Mouse (Mus musculus): ENCODE data around the gene Gm5788. TPM values are rescaled to one million over a fixed set of nuclear protein-coding genes. Genes with fewer than 3 reads are reported as not detected.
"Not testable (repeated sequence)": the region's sequence is repeated elsewhere in the genome, so short reads cannot be mapped to it uniquely, and the experiment has no call there.

The Gm5788 gene
- polyA plus RNA-seq, 1 experiment, result not detected

DNA sequence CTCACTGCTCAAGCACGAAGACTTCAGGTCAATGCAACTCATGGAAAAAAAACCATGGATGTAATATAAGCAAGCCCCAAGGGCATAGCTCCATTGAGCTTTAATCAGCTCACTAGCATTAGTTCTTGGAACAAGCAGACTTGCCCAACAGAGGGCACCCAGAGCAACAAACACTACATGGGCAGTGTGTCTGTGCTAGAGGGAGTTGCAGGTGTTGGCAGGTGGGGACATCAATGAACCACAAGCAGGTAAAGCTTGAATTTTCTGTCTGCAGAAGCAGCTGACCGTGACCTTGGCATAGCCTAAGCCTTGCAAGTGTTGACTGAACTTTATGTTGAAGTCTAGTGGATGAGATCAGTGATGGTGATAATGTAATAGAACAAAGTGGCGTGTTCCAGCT is 19.8 kb upstream of the Gm5788 start:
- no peak for DNase-seq
- H3K27me3 ChIP-seq (ENCODE audit: control insufficient read depth, insufficient read depth, low read length), result no peaks in the 10 kb centered on the region
- TF ChIP-seq POLR2A (IDR thresholded peaks at IDR 0.05; ENCODE audit: control insufficient read depth, extremely low read depth, insufficient read depth, low read length, poor library complexity) (no peak), CTCF (IDR thresholded peaks at IDR 0.05; ENCODE audit: borderline replicate concordance, control insufficient read depth, extremely low read depth, insufficient read depth, low read length, poor library complexity) (no peak)
- peaks cover 6% of the 10 kb centered on the region for H3K4me1 ChIP-seq (replicated peaks; ENCODE audit: control insufficient read depth, insufficient read depth, low read length)
- WGBS, result 87% methylated on average over 3 of the region's 3 CpGs
- H3K4me3 ChIP-seq (ENCODE audit: control insufficient read depth, insufficient read depth, low read length), result no peak overlapping the region
- H3K36me3 ChIP-seq (ENCODE audit: control insufficient read depth, insufficient read depth, low read length), result no peaks in the 10 kb centered on the region
- no peak overlapping the region for H3K27ac ChIP-seq (ENCODE audit: control insufficient read depth, insufficient read depth, low read length)

DNA sequence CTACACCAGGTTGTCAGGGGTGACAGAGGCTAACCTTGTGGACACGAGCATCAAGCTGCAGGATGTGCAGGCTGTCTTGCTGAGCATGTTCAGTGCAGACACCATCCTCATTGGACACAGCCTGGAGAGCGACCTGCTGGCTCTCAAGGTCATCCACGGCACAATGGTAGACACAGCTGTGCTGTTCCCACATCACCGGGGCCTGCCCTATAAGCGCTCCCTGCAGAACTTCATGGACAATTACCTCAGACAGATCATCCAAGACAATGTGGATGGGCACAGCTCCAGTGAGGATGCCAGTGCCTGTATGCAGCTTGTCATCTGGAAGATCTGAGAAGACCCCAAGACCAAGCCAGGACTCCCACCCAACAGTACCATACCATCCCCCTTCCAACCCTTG is 12.0 kb upstream of the Gm5788 start:
- WGBS, result 91% methylated on average over 5 of the region's 5 CpGs
- not testable (repeated sequence) for H3K4me1 ChIP-seq (replicated peaks; ENCODE audit: control insufficient read depth, insufficient read depth, low read length); DNase-seq; H3K27me3 ChIP-seq (ENCODE audit: control insufficient read depth, insufficient read depth, low read length); H3K36me3 ChIP-seq (ENCODE audit: control insufficient read depth, insufficient read depth, low read length); H3K4me3 ChIP-seq (ENCODE audit: control insufficient read depth, insufficient read depth, low read length); H3K27ac ChIP-seq (ENCODE audit: control insufficient read depth, insufficient read depth, low read length)

DNA sequence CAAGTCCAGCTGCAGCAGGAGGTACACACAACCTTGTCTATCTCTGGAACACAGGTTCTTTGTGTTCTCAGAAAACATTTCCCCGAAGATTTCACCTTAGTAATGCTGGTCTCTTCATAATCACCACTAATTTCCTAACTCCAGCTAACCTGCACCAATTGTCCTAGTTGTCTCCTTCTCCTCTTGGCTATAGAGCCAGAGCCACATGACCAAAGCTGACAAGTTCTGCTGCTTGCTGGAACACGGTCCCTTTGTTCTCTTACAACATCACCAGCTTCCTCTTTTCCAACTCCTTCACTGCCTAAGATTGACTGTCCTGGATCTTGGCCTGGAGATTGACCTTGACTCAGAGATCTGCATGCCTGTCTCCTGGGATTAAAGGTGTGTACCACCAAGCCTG is 5.8 kb upstream of the Gm5788 start:
- not testable (repeated sequence) for H3K36me3 ChIP-seq (ENCODE audit: control insufficient read depth, insufficient read depth, low read length); H3K4me1 ChIP-seq (replicated peaks; ENCODE audit: control insufficient read depth, insufficient read depth, low read length); DNase-seq; H3K27me3 ChIP-seq (ENCODE audit: control insufficient read depth, insufficient read depth, low read length); H3K27ac ChIP-seq (ENCODE audit: control insufficient read depth, insufficient read depth, low read length); H3K4me3 ChIP-seq (ENCODE audit: control insufficient read depth, insufficient read depth, low read length)
- 39% methylated on average over 2 of the region's 2 CpGs for WGBS

GRCm38 (mm10) chr12:87514016-87514415 is 19.5 kb downstream of the Gm5788 start, which contains the start of gene Gm8300:
TSS of gene Gm8300 (plus strand) at chr12:87514316.
- H3K36me3 ChIP-seq (ENCODE audit: control insufficient read depth, insufficient read depth, low read length); H3K4me3 ChIP-seq (ENCODE audit: control insufficient read depth, insufficient read depth, low read length); H3K4me1 ChIP-seq (replicated peaks; ENCODE audit: control insufficient read depth, insufficient read depth, low read length); H3K27me3 ChIP-seq (ENCODE audit: control insufficient read depth, insufficient read depth, low read length); DNase-seq; H3K27ac ChIP-seq (ENCODE audit: control insufficient read depth, insufficient read depth, low read length): not testable (repeated sequence)
- whole genome bisulfite sequencing, result 92% methylated on average over 4 of the region's 4 CpGs

GRCm38 (mm10) chr12:87519616-87520015 is 25.1 kb downstream of the Gm5788 start:
- H3K27ac ChIP-seq (ENCODE audit: control insufficient read depth, insufficient read depth, low read length); H3K27me3 ChIP-seq (ENCODE audit: control insufficient read depth, insufficient read depth, low read length); H3K36me3 ChIP-seq (ENCODE audit: control insufficient read depth, insufficient read depth, low read length); H3K4me3 ChIP-seq (ENCODE audit: control insufficient read depth, insufficient read depth, low read length); DNase-seq; H3K4me1 ChIP-seq (replicated peaks; ENCODE audit: control insufficient read depth, insufficient read depth, low read length): not testable (repeated sequence)
- WGBS, result 72% methylated on average over 3 of the region's 3 CpGs

- TF ChIP-seq CTCF (IDR thresholded peaks at IDR 0.05; ENCODE audit: borderline replicate concordance, control insufficient read depth, extremely low read depth, insufficient read depth, low read length, poor library complexity) (no peak), POLR2A (IDR thresholded peaks at IDR 0.05; ENCODE audit: control insufficient read depth, extremely low read depth, insufficient read depth, low read length, poor library complexity) (no peak)
- Histone ChIP-seq H3K4me3 (ENCODE audit: control insufficient read depth, insufficient read depth, low read length) (no peak overlapping the region), H3K27ac (ENCODE audit: control insufficient read depth, insufficient read depth, low read length) (no peak overlapping the region), H3K27me3 (ENCODE audit: control insufficient read depth, insufficient read depth, low read length) (no peaks in the 10 kb centered on the region), H3K36me3 (ENCODE audit: control insufficient read depth, insufficient read depth, low read length) (no peaks in the 10 kb centered on the region), H3K4me1 (replicated peaks; ENCODE audit: control insufficient read depth, insufficient read depth, low read length) (no peaks in the 10 kb centered on the region)
- no peak for DNase-seq
- 88% methylated on average over 3 of the region's 3 CpGs for WGBS
Observed at GRCm38 (mm10) chr12:87543927-87544326, 49.4 kb downstream of the Gm5788 start.

Other genes starting within 250 kb of the Gm5788 start
- 34.5 and 37.6 TPM in 2 replicates for gene Vipas39, start 228.5 kb upstream of the Gm5788 start, polyA plus RNA-seq (2012; rRNA removed)
- gene Ahsa1, start 228.2 kb upstream of the Gm5788 start, polyA plus RNA-seq (2012; rRNA removed), result 63.8 and 64.5 TPM in 2 replicates
- 0.05 TPM in 1 of 2 replicates, not detected in the other for gene Ism2, start 195.0 kb upstream of the Gm5788 start, polyA plus RNA-seq (2012; rRNA removed)
- gene Sptlc2, start 106.4 kb upstream of the Gm5788 start, polyA plus RNA-seq (2012; rRNA removed), result 9.2 and 10.2 TPM in 2 replicates
- 10.5 and 17.5 TPM in 2 replicates for gene Slirp, start 50.8 kb upstream of the Gm5788 start, polyA plus RNA-seq (2012; rRNA removed)
- gene Alkbh1, start 50.7 kb upstream of the Gm5788 start, polyA plus RNA-seq (2012; rRNA removed), result 36.1 and 42.7 TPM in 2 replicates
- gene Snw1, start 22.4 kb upstream of the Gm5788 start, polyA plus RNA-seq (2012; rRNA removed), result 14.3 and 16.8 TPM in 2 replicates
- not detected in 2 replicates for gene Gm8300, start 19.6 kb downstream of the Gm5788 start, polyA plus RNA-seq (2012; rRNA removed)
- gene Oog1, start 108.0 kb downstream of the Gm5788 start, polyA plus RNA-seq (2012; rRNA removed), result 0.07 TPM in 1 of 2 replicates, not detected in the other
- not detected in 2 replicates for gene Gm4027, start 124.1 kb downstream of the Gm5788 start, polyA plus RNA-seq (2012; rRNA removed)
- gene Gm16381, start 149.9 kb downstream of the Gm5788 start, polyA plus RNA-seq (2012; rRNA removed), result not detected in 2 replicates